Mouse (Mus musculus): ENCODE results near the gene Copz1.
A peak's percentile ranks its signal among the peaks of the same experiment; 100 is the strongest.

The Copz1 gene

GRCm38 (mm10) chr15:103292673-103293345 is 20.3 kb downstream of the Copz1 start:
- DNase-seq (ENCODE audit: low spot score in 2 of 2) = no peak

- DNase-seq (ENCODE audit: low spot score in 2 of 2) = no peak
Observed at GRCm38 (mm10) chr15:103293375-103293774, 20.9 kb downstream of the Copz1 start.

GRCm38 (mm10) chr15:103294649-103295048 is 22.1 kb downstream of the Copz1 start:
- DNase-seq (ENCODE audit: low spot score in 2 of 2) = no peak

GRCm38 (mm10) chr15:103295851-103296250 is 23.3 kb downstream of the Copz1 start:
- no peak for DNase-seq (ENCODE audit: low spot score in 2 of 2)

GRCm38 (mm10) chr15:103297313-103297712 is 24.8 kb downstream of the Copz1 start:
- DNase-seq (ENCODE audit: low spot score in 2 of 2) = no peak

- DNase-seq (ENCODE audit: low spot score in 2 of 2) = no peak
Observed at GRCm38 (mm10) chr15:103298026-103298425, 25.5 kb downstream of the Copz1 start.

GRCm38 (mm10) chr15:103298861-103299616 is 26.5 kb downstream of the Copz1 start:
- DNase-seq (ENCODE audit: low spot score in 2 of 2) = no peak

GRCm38 (mm10) chr15:103299644-103300043 is 27.1 kb downstream of the Copz1 start:
- DNase-seq (ENCODE audit: low spot score in 2 of 2) = no peak

- no peak for DNase-seq (ENCODE audit: low spot score in 2 of 2)
Observed at GRCm38 (mm10) chr15:103300067-103300471, 27.6 kb downstream of the Copz1 start.

- DNase-seq (ENCODE audit: low spot score in 2 of 2) = no peak
Observed at GRCm38 (mm10) chr15:103300560-103300959, 28.0 kb downstream of the Copz1 start.

GRCm38 (mm10) chr15:103301046-103301445 is 28.5 kb downstream of the Copz1 start:
- no peak for DNase-seq (ENCODE audit: low spot score in 2 of 2)

- no peak for DNase-seq (ENCODE audit: low spot score in 2 of 2)
Observed at GRCm38 (mm10) chr15:103301547-103302340, 29.2 kb downstream of the Copz1 start.

GRCm38 (mm10) chr15:103302341-103303021 is 30.0 kb downstream of the Copz1 start:
- DNase-seq (ENCODE audit: low spot score in 2 of 2) = no peak

GRCm38 (mm10) chr15:103303916-103304615 is 31.6 kb downstream of the Copz1 start:
- DNase-seq (ENCODE audit: low spot score in 2 of 2) = no peak

GRCm38 (mm10) chr15:103304616-103304969 is 32.1 kb downstream of the Copz1 start:
- DNase-seq (ENCODE audit: low spot score in 2 of 2) = no peak

GRCm38 (mm10) chr15:103305070-103305678 is 32.7 kb downstream of the Copz1 start:
- peak; percentile 89 to 90 for DNase-seq (ENCODE audit: low spot score in 2 of 2)

- no peak for DNase-seq (ENCODE audit: low spot score in 2 of 2)
Observed at GRCm38 (mm10) chr15:103305792-103306645, 33.5 kb downstream of the Copz1 start.

- DNase-seq (ENCODE audit: low spot score in 2 of 2) = peak; percentile 81 to 89
Observed at GRCm38 (mm10) chr15:103307125-103307524, 34.6 kb downstream of the Copz1 start.

GRCm38 (mm10) chr15:103308056-103308875 is 35.8 kb downstream of the Copz1 start:
- DNase-seq (ENCODE audit: low spot score in 2 of 2) = no peak
